Mouse (Mus musculus) kidney, postnatal 0 days (tissue): ENCODE measurements around the gene Lamc3. TPM values are rescaled to one million over a fixed set of nuclear protein-coding genes. Genes with fewer than 3 reads are reported as not detected.
A peak's percentile ranks its signal among the peaks of the same experiment; 100 is the strongest.

Source experiments
- ATAC-seq: fragments of 200-750 bp; cut with Nextera tagmentation; replicated peaks from 2 replicates; pipeline ENCODE4 v1.8.0; 2017; ENCODE audit warnings: low read depth, moderate number of reproducible peaks, moderate TSS enrichment, moderate library complexity; ENCODE audit not compliant: low FRiP score
- DNase-seq: peaks from one replicate; pipeline ENCODE4 v3.0.0-alpha.2; 2016; ENCODE audit warnings: low spot score
- H3K27ac ChIP-seq: fragments of 300-500 bp; sonication (generic); 2 replicates; pipeline ENCODE4 v1.5.1; 2014; ENCODE audit warnings: mild to moderate bottlenecking
- H3K27me3 ChIP-seq: fragments of 300-500 bp; sonication (generic); 2 replicates; pipeline ENCODE4 v1.6.1; 2014; ENCODE audit warnings: low read length, mixed read lengths; ENCODE audit not compliant: insufficient read depth
- H3K36me3 ChIP-seq: fragments of 300-500 bp; sonication (generic); 2 replicates; pipeline ENCODE4 v1.6.1; 2014; ENCODE audit warnings: low read length, mixed read lengths; ENCODE audit not compliant: insufficient read depth
- H3K4me1 ChIP-seq: fragments of 300-500 bp; sonication (generic); replicated peaks from 2 replicates; pipeline ENCODE4 v1.6.1; 2014; ENCODE audit warnings: antibody characterized with exemption, low read length, mixed read lengths; ENCODE audit not compliant: insufficient read depth
- H3K4me2 ChIP-seq: fragments of 300-500 bp; sonication (generic); 2 replicates; pipeline ENCODE4 v1.6.1; 2014; ENCODE audit warnings: mild to moderate bottlenecking, low read length, moderate library complexity, mixed read lengths
- H3K4me3 ChIP-seq: fragments of 300-500 bp; sonication (generic); replicated peaks from 2 replicates; pipeline ENCODE4 v1.5.1; 2014; ENCODE audit warnings: low read depth, low read length
- H3K9ac ChIP-seq: fragments of 300-500 bp; sonication (generic); 2 replicates; pipeline ENCODE4 v1.6.1; 2014; ENCODE audit warnings: low read depth, low read length
- H3K9me3 ChIP-seq: fragments of 300-500 bp; sonication (generic); replicated peaks from 2 replicates; pipeline ENCODE4 v1.6.1; 2016; ENCODE audit warnings: low read length, inconsistent platforms, mixed read lengths
- CTCF ChIP-seq: IDR thresholded peaks from 2 replicates; pipeline ENCODE4 v1.5.1; 2016; ENCODE audit warnings: antibody characterized with exemption, low read depth, mild to moderate bottlenecking, moderate library complexity
- WGBS: fragments of 180-500 bp; shearing (Covaris S2); extraction: QIAGEN DNeasy Blood & Tissue Kit; methylation state at CpG from one replicate; pipeline ENCODE4 v1.1.7; 2014; 5-methylcytosine and 5-hydroxymethylcytosine counted together
- polyA plus RNA-seq: library from polyadenylated mRNA; unstranded; fragments of >200 nt; fragmentation: Nextera tagmentation; extraction: Ambion mirVana; gene quantifications from 2 replicates; pipeline ENCODE4 v1.2.1, GENCODE M21; 2015

Lamc3 gene
- polyA plus RNA-seq: 2.8 TPM in 2 replicates

DNA sequence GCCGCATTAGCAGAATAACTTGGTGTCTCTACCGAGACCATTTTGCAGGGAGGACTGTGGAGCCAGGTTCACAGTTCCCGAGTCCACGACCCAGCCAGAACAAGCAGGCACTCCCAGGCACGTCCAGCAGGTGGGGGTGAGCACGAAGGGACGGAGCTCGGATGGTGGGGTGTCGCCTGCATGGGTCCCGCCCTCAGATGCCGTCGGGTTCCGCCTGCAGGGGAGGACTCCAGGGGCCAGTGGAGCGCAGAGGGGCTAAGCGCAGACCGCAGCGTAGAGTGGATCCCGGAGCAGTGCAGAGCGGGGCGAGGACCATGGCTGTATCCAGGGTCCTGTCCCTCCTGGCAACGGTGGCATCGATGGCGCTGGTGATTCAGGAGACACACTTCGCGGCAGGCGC, at the start of gene Lamc3:
Gene Lamc3, plus strand, starts transcription at position 262 of the 400 bp plus-strand sequence.
- WGBS: 3% methylated on average over 25 of the region's 26 CpGs
- Histone ChIP-seq H3K36me3 (no peaks in the 10 kb centered on the region), H3K4me3 (peak within 1 kb of the TSS; percentile 23), H3K9me3 (no peaks in the 10 kb centered on the region), H3K27ac (no peak within 1 kb of the TSS), H3K27me3 (peaks cover 16% of the 10 kb centered on the region), H3K4me2 (peak within 1 kb of the TSS; percentile 47), H3K9ac (0 out of 2 replicates have a peak within 1 kb of the TSS, but pooled peaks have one; percentile 25), H3K4me1 (no peaks in the 10 kb centered on the region)
- ATAC-seq (peak; percentile 80), DNase-seq (peak; percentile 93)
- TF ChIP-seq CTCF: peak; percentile 83

- H3K9me3 ChIP-seq: no peaks in the 10 kb centered on the region
- H3K4me1 ChIP-seq: peaks cover 9% of the 10 kb centered on the region; the same call in 1 of the 2 replicates
- DNase-seq: no peak
- no peaks in the 10 kb centered on the region for H3K36me3 ChIP-seq
- H3K27me3 ChIP-seq: 0 out of 2 replicates have a peak, but pooled peaks cover 2% of the 10 kb centered on the region
- ATAC-seq: no peak
- no peak overlapping the region for H3K4me3 ChIP-seq
- H3K27ac ChIP-seq: no peak overlapping the region
- no peak overlapping the region for H3K9ac ChIP-seq
- no peak overlapping the region for H3K4me2 ChIP-seq
- WGBS: 68% methylated on average over 1 of the region's 1 CpGs
- no peak for TF ChIP-seq CTCF
Observed at GRCm38 (mm10) chr2:31838868-31839267, 48.2 kb upstream of the Lamc3 start.

DNA sequence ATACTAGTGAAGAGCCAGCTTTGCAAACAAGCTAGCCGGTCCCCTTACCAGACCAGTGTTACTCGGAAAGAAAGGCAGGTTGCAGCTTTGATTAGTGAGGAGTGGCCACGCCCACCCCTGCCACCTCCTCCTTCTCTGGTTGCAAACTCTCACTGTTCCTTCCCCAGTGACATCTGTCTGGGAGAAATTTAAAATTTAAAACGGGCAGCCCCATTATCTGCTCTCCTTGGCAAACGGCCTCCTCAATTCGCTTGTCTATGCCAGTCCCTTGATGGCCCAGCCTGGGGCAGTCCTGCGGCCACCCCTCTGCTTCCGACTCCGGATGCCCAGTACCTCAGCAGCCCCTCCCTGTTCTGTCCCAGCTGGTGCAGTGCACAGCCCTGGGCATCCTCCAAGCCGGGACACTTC, 42.4 kb upstream of the Lamc3 start:
- Histone ChIP-seq H3K4me3 (no peak overlapping the region), H3K36me3 (no peaks in the 10 kb centered on the region), H3K9me3 (no peaks in the 10 kb centered on the region), H3K9ac (no peak overlapping the region), H3K27me3 (peaks cover 24% of the 10 kb centered on the region), H3K4me2 (no peak overlapping the region), H3K4me1 (peaks cover 15% of the 10 kb centered on the region), H3K27ac (no peak overlapping the region)
- no peak for DNase-seq
- 5% methylated on average over 10 of the region's 10 CpGs for WGBS
- no peak for ATAC-seq
- no peak for TF ChIP-seq CTCF

GRCm38 (mm10) chr2:31845512-31845895, 41.6 kb upstream of the Lamc3 start:
- no peak for ATAC-seq
- Histone ChIP-seq H3K36me3 (no peaks in the 10 kb centered on the region), H3K9ac (peak overlapping the region; percentile 51; the same call in 1 of the 2 replicates), H3K27ac (no peak overlapping the region), H3K4me1 (peaks cover 15% of the 10 kb centered on the region), H3K4me2 (peak overlapping the region; percentile 97), H3K9me3 (no peaks in the 10 kb centered on the region), H3K4me3 (peak overlapping the region; percentile 51), H3K27me3 (peaks cover 24% of the 10 kb centered on the region)
- no peak for DNase-seq
- TF ChIP-seq CTCF: no peak
- WGBS: 3% methylated on average over 22 of the region's 26 CpGs

- Histone ChIP-seq H3K9ac (peak within 1 kb of the TSS; percentile 51; the same call in 1 of the 2 replicates), H3K9me3 (no peaks in the 10 kb centered on the region), H3K36me3 (no peaks in the 10 kb centered on the region), H3K4me1 (peaks cover 15% of the 10 kb centered on the region), H3K4me2 (peak within 1 kb of the TSS; percentile 97), H3K27ac (no peak within 1 kb of the TSS), H3K4me3 (peak within 1 kb of the TSS; percentile 51), H3K27me3 (peaks cover 24% of the 10 kb centered on the region)
- WGBS: under 1% methylated on average over 68 of the region's 88 CpGs
- ATAC-seq: no peak
- TF ChIP-seq CTCF: no peak
- DNase-seq: no peak
Observed at GRCm38 (mm10) chr2:31845896-31846691, 41.0 kb upstream of the Lamc3 start, which contains the start of gene Fibcd1. Gene Fibcd1 (minus strand): TSS chr2:31846005.

DNA sequence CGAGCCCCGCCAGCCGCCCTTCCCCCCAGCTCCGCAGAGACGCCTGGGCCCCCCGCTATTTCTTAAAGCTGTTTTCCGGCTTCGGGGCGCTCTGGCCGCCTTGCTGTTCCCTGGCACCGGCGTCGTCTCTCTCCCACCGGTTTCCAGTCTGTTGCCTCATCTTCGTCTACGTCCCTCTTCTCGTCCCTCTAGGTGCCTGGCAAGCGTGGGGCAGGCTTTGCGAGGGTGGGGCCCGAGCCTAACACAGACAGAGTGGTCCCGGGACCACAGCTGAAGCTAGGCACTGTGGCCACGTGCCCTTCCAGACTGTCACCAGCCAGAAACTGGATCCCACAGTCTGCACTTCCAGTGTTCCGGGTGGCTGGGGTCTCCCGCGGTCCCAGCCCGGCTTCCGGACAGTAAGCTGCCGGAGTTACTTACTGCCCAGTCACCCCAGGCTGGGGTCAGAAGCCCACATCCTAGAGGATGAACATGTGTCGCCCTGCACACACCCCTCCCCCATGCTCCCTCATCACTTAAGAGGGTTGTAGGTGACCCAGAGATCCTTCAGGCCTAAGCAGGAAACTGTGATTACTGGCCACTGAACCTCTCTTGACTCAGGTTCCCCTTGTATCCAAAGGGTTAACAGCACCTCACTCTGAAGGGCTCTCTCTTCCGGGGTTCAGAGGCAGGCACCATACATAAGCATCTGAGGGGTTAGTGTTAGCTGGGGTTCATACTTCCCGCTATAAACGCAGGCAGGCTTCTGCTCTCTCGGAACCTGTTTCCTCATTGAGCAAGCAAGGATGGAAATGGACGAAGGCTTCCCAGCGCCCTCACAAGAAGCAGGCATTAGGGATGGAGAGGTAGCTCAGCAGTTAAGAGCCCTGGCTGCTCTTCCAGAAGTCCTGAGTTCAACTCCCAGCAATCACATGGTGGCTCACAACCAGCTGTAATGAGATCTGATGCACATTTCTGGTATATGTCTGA, 40.1 kb upstream of the Lamc3 start:
- no peak for ATAC-seq
- no peak for TF ChIP-seq CTCF
- peak overlapping the region; percentile 97 for H3K4me2 ChIP-seq
- WGBS: 3% methylated on average over 35 of the region's 35 CpGs
- 0 out of 2 replicates have a peak overlapping the region, but pooled peaks have one; percentile 51 for H3K9ac ChIP-seq
- no peaks in the 10 kb centered on the region for H3K9me3 ChIP-seq
- no peak overlapping the region for H3K27ac ChIP-seq
- H3K4me1 ChIP-seq: peaks cover 15% of the 10 kb centered on the region
- H3K4me3 ChIP-seq: peak overlapping the region; percentile 51
- no peak for DNase-seq
- no peaks in the 10 kb centered on the region for H3K36me3 ChIP-seq
- peaks cover 24% of the 10 kb centered on the region for H3K27me3 ChIP-seq
